Mouse (Mus musculus): ENCODE data around the gene Iqschfp.

GRCm38 (mm10) chr3:68377452-68378198, 485.6 kb downstream of the Iqschfp start:
- TF ChIP-seq CTCF (IDR thresholded peaks at IDR 0.05), result no peak
- TF ChIP-seq EP300 (IDR thresholded peaks at IDR 0.05), result no peak

All from lung, postnatal 0 days (tissue).